Mouse (Mus musculus) midbrain, embryonic 11.5 days (tissue): Measurements from ENCODE around the gene Pax5. TPM values are rescaled to one million over a fixed set of nuclear protein-coding genes. Genes with fewer than 3 reads are reported as not detected.
A peak's percentile ranks its signal among the peaks of the same experiment; 100 is the strongest.

Experiments used
- ATAC-seq: fragments of 200-750 bp; cut with Nextera tagmentation; 2 replicates; pipeline ENCODE4 v1.8.0; 2017; ENCODE audit warnings: moderate TSS enrichment, moderate library complexity; ENCODE audit not compliant: low FRiP score
- DNase-seq: peaks from one replicate; pipeline ENCODE4 v3.0.0; 2015; ENCODE audit warnings: low spot score; ENCODE audit errors: missing footprints
- H3K27ac ChIP-seq: fragments of 300-500 bp; sonication (generic); 2 replicates; pipeline ENCODE4 v1.5.1; 2014; ENCODE audit warnings: low read depth, low read length
- H3K27me3 ChIP-seq: fragments of 300-500 bp; sonication (generic); 2 replicates; pipeline ENCODE4 v1.6.1; 2014; ENCODE audit warnings: mild to moderate bottlenecking, low read length, moderate library complexity, mixed read lengths; ENCODE audit not compliant: control insufficient read depth, insufficient read depth
- H3K36me3 ChIP-seq: fragments of 300-500 bp; sonication (generic); 2 replicates; pipeline ENCODE4 v1.6.1; 2014; ENCODE audit warnings: mild to moderate bottlenecking, low read length, moderate library complexity, mixed read lengths; ENCODE audit not compliant: control insufficient read depth, insufficient read depth
- H3K4me1 ChIP-seq: fragments of 300-500 bp; sonication (generic); 2 replicates; pipeline ENCODE4 v1.6.1; 2014; ENCODE audit warnings: low read length; ENCODE audit not compliant: control insufficient read depth, insufficient read depth
- H3K4me2 ChIP-seq: fragments of 300-500 bp; sonication (generic); 2 replicates; pipeline ENCODE4 v1.6.1; 2014; ENCODE audit warnings: mild to moderate bottlenecking, moderate library complexity
- H3K4me3 ChIP-seq: fragments of 300-500 bp; sonication (generic); 2 replicates; pipeline ENCODE4 v1.5.1; 2014; ENCODE audit warnings: low read depth, low read length
- H3K9ac ChIP-seq: fragments of 300-500 bp; sonication (generic); 2 replicates; pipeline ENCODE4 v1.6.1; 2014; ENCODE audit warnings: low read length
- H3K9me3 ChIP-seq: fragments of 300-500 bp; sonication (generic); 2 replicates; pipeline ENCODE4 v1.6.1; 2016; ENCODE audit warnings: low read length; ENCODE audit not compliant: control insufficient read depth
- WGBS: fragments of 180-500 bp; shearing (Covaris S2); extraction: QIAGEN DNeasy Blood & Tissue Kit; methylation state at CpG from one replicate; pipeline ENCODE4 v1.1.7; 2014; 5-methylcytosine and 5-hydroxymethylcytosine counted together
- polyA plus RNA-seq: library from polyadenylated mRNA; unstranded; fragments of >200 nt; fragmentation: Nextera tagmentation; extraction: Ambion mirVana; gene quantifications from 2 replicates; pipeline ENCODE4 v1.2.1, GENCODE M21; 2014

Pax5 gene
- polyA plus RNA-seq, 1 experiment from 2014 or later, result 4.1 TPM

DNA sequence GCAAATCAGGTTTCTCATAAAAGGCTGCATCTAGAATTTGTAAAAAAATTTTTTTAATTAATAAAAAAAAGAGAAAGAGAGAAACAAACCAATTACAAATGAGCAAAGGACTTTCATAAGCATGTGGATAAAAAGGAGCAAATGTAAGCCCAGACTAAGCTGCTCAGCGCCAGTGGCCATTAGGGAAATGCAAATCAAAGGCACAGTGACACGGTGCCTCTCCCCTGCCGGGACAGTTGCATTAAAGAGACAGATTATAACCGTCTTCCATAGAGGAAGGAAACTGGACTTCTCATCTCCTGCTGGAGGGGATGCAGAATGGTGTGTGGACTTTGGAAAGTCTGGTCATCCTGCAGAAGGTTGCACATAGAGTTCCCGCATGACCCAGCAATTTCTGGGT lies 133.5 kb downstream of the Pax5 start:
- Histone ChIP-seq H3K4me3 (no peak overlapping the region), H3K27ac (no peak overlapping the region), H3K4me1 (no peaks in the 10 kb centered on the region), H3K36me3 (no peaks in the 10 kb centered on the region), H3K9ac (no peak overlapping the region), H3K4me2 (no peak overlapping the region), H3K9me3 (no peaks in the 10 kb centered on the region), H3K27me3 (no peaks in the 10 kb centered on the region)
- DNase-seq, result no peak
- 40% methylated on average over 5 of the region's 5 CpGs for WGBS
- no peak for ATAC-seq

GRCm38 (mm10) chr4:44573017-44573416 lies 137.3 kb downstream of the Pax5 start:
- H3K9ac ChIP-seq, result no peak overlapping the region
- DNase-seq (no peak), ATAC-seq (no peak)
- no peaks in the 10 kb centered on the region for H3K4me1 ChIP-seq
- H3K9me3 ChIP-seq, result no peaks in the 10 kb centered on the region
- no peaks in the 10 kb centered on the region for H3K27me3 ChIP-seq
- no peaks in the 10 kb centered on the region for H3K36me3 ChIP-seq
- no peak overlapping the region for H3K4me3 ChIP-seq
- H3K4me2 ChIP-seq, result no peak overlapping the region
- H3K27ac ChIP-seq, result no peak overlapping the region
- WGBS, result 83% methylated on average over 5 of the region's 5 CpGs

- H3K27me3 ChIP-seq, result no peaks in the 10 kb centered on the region
- no peak overlapping the region for H3K4me2 ChIP-seq
- H3K36me3 ChIP-seq, result no peaks in the 10 kb centered on the region
- no peaks in the 10 kb centered on the region for H3K9me3 ChIP-seq
- no peaks in the 10 kb centered on the region for H3K4me1 ChIP-seq
- no peak overlapping the region for H3K9ac ChIP-seq
- no peak for ATAC-seq
- no peak for DNase-seq
- H3K4me3 ChIP-seq, result no peak overlapping the region
- H3K27ac ChIP-seq, result no peak overlapping the region
- 80% methylated on average over 5 of the region's 5 CpGs for WGBS
Observed at GRCm38 (mm10) chr4:44572373-44572772, 137.9 kb downstream of the Pax5 start.

DNA sequence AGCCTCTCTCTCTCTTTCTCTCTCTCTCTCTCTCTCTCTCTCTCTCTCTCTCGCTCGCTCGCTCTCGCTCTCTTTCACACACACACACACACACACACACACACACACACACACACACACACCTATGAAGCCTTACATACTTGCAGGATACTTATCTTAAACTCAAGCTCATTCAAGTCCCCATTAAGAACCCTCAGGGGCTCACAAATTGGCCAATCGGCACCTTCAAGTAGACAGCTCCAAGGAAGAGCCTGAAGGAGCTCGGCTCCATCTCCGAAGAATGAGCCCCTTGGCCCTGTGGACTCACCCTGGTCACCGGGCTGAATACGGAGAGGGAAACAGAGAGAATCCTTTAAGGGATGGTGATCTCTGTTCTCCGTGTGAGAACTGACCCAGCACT lies 141.1 kb downstream of the Pax5 start:
- H3K4me3 ChIP-seq, result no peak overlapping the region
- no peak for DNase-seq
- no peak overlapping the region for H3K4me2 ChIP-seq
- H3K36me3 ChIP-seq, result no peaks in the 10 kb centered on the region
- no peak for ATAC-seq
- no peak overlapping the region for H3K27ac ChIP-seq
- no peaks in the 10 kb centered on the region for H3K4me1 ChIP-seq
- WGBS, result 89% methylated on average over 10 of the region's 10 CpGs
- no peaks in the 10 kb centered on the region for H3K27me3 ChIP-seq
- H3K9me3 ChIP-seq, result no peaks in the 10 kb centered on the region
- H3K9ac ChIP-seq, result no peak overlapping the region

DNA sequence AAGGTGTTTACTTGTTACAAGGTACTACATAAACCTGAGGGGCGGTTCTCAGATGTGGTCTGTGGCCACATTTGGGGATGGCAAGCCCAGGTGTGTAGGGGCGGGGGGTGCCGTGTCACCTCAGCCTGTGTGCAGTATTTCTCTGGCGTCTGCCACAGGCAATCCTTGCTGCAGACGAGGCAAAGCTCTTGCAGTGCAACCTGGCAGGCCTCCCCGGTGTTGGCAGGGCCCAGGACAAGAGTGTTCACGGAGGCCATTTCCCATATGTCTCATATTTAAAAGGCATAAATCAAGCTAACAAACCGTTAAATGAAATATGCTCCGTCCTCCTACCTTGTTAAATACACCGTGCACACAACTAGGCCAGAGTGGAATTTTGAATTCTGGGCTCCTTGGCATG lies 141.6 kb downstream of the Pax5 start:
- no peaks in the 10 kb centered on the region for H3K9me3 ChIP-seq
- H3K4me1 ChIP-seq, result no peaks in the 10 kb centered on the region
- no peaks in the 10 kb centered on the region for H3K36me3 ChIP-seq
- H3K27ac ChIP-seq, result no peak overlapping the region
- H3K4me3 ChIP-seq, result no peak overlapping the region
- DNase-seq (no peak), ATAC-seq (no peak)
- 88% methylated on average over 10 of the region's 10 CpGs for WGBS
- H3K9ac ChIP-seq, result no peak overlapping the region
- H3K4me2 ChIP-seq, result no peak overlapping the region
- H3K27me3 ChIP-seq, result no peaks in the 10 kb centered on the region

DNA sequence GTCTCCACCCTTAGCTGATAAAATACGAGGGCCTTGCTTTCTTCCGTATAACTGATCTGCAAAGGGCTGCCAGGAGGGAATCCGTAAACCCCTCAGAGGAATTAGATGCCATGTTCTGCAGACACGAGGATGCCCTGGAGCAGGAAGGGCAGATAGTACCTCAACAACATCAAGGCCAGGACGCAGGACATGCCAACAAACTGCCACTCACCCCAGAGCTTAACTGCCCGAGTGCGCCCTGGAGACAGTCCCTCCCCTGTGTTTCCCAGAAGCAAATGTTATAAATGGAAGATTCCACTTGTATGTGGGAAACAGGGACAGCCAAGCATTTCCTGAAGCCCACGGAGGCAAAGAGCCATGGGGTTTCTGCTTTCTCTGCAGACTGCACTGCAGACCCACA lies 143.9 kb downstream of the Pax5 start:
- Histone ChIP-seq H3K9me3 (no peaks in the 10 kb centered on the region), H3K4me3 (no peak overlapping the region), H3K27me3 (no peaks in the 10 kb centered on the region), H3K4me2 (no peak overlapping the region), H3K27ac (no peak overlapping the region), H3K36me3 (no peaks in the 10 kb centered on the region), H3K9ac (no peak overlapping the region), H3K4me1 (no peaks in the 10 kb centered on the region)
- DNase-seq, result no peak
- ATAC-seq, result no peak
- WGBS, result 81% methylated on average over 8 of the region's 8 CpGs

GRCm38 (mm10) chr4:44565126-44566082 lies 144.9 kb downstream of the Pax5 start:
- DNase-seq, result no peak
- no peaks in the 10 kb centered on the region for H3K4me1 ChIP-seq
- H3K27me3 ChIP-seq, result peaks cover under 1% of the 10 kb centered on the region; the same call in 1 of the 2 replicates
- no peak for ATAC-seq
- no peaks in the 10 kb centered on the region for H3K36me3 ChIP-seq
- no peaks in the 10 kb centered on the region for H3K9me3 ChIP-seq
- no peak overlapping the region for H3K9ac ChIP-seq
- no peak overlapping the region for H3K4me3 ChIP-seq
- no peak overlapping the region for H3K4me2 ChIP-seq
- WGBS, result 79% methylated on average over 12 of the region's 12 CpGs
- no peak overlapping the region for H3K27ac ChIP-seq

- H3K9ac ChIP-seq, result no peak overlapping the region
- no peak overlapping the region for H3K27ac ChIP-seq
- H3K4me3 ChIP-seq, result no peak overlapping the region
- 10% methylated on average over 10 of the region's 10 CpGs for WGBS
- no peaks in the 10 kb centered on the region for H3K4me1 ChIP-seq
- H3K9me3 ChIP-seq, result no peaks in the 10 kb centered on the region
- DNase-seq, result peak; percentile 94
- H3K4me2 ChIP-seq, result no peak overlapping the region
- no peaks in the 10 kb centered on the region for H3K36me3 ChIP-seq
- peaks cover 2% of the 10 kb centered on the region; the same call in 1 of the 2 replicates for H3K27me3 ChIP-seq
- peak; percentile 16; the same call in 1 of the 2 replicates for ATAC-seq
Observed at GRCm38 (mm10) chr4:44564602-44565001, 145.7 kb downstream of the Pax5 start.

DNA sequence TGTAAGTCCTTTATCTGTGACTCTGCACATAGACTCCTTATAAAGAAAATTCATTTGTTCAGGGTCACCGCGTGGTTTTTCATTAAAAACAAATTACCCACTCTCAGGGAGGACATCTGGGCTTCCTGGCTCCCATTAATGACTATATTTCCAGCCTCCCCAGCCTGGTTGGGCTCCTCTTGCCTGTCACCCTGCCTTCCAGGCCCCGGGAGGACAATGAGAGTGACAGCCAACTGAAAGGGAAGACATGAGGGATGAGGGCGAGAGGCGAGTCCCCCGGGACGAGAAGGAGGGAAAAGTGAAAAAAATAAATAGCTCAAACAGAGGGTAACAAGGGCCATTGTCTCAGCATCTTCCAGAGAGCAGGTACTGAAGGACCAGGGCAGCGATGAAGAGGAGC lies 149.3 kb downstream of the Pax5 start:
- ATAC-seq, result no peak
- no peak for DNase-seq
- Histone ChIP-seq H3K27ac (no peak overlapping the region), H3K27me3 (peaks cover 2% of the 10 kb centered on the region; the same call in 1 of the 2 replicates), H3K4me1 (peaks cover 12% of the 10 kb centered on the region), H3K9ac (no peak overlapping the region), H3K9me3 (no peaks in the 10 kb centered on the region), H3K4me3 (no peak overlapping the region), H3K4me2 (no peak overlapping the region), H3K36me3 (no peaks in the 10 kb centered on the region)
- WGBS, result 49% methylated on average over 8 of the region's 8 CpGs
